Mouse (Mus musculus) neural tube, embryonic 15.5 days (tissue): Measurements from ENCODE around the gene Actl6b. TPM values are rescaled to one million over a fixed set of nuclear protein-coding genes. Genes with fewer than 3 reads are reported as not detected.

Experiments used
- ATAC-seq: fragments of 200-750 bp; cut with Nextera tagmentation; 2 replicates; pipeline ENCODE4 v1.8.0; 2017; ENCODE audit warnings: mild to moderate bottlenecking, moderate TSS enrichment, moderate library complexity; ENCODE audit not compliant: low FRiP score
- H3K27ac ChIP-seq: fragments of 300-500 bp; sonication (generic); replicated peaks from 2 replicates; pipeline ENCODE4 v1.5.1; 2015; ENCODE audit warnings: mild to moderate bottlenecking, inconsistent platforms
- H3K27me3 ChIP-seq: fragments of 300-500 bp; sonication (generic); replicated peaks from 2 replicates; pipeline ENCODE4 v1.6.1; 2015; ENCODE audit warnings: inconsistent platforms
- H3K36me3 ChIP-seq: fragments of 300-500 bp; sonication (generic); 2 replicates; pipeline ENCODE4 v1.6.1; 2015; ENCODE audit warnings: inconsistent platforms
- H3K4me1 ChIP-seq: fragments of 300-500 bp; sonication (generic); 2 replicates; pipeline ENCODE4 v1.6.1; 2015; ENCODE audit warnings: inconsistent platforms
- H3K4me2 ChIP-seq: fragments of 300-500 bp; sonication (generic); 2 replicates; pipeline ENCODE4 v1.6.1; 2015; ENCODE audit warnings: inconsistent platforms, mild to moderate bottlenecking, moderate library complexity
- H3K4me3 ChIP-seq: fragments of 300-500 bp; sonication (generic); replicated peaks from 2 replicates; pipeline ENCODE4 v1.5.1; 2015; ENCODE audit warnings: mild to moderate bottlenecking, inconsistent platforms
- H3K9ac ChIP-seq: fragments of 300-500 bp; sonication (generic); replicated peaks from 2 replicates; pipeline ENCODE4 v1.6.1; 2015; ENCODE audit warnings: mild to moderate bottlenecking, inconsistent platforms
- H3K9me3 ChIP-seq: fragments of 300-500 bp; sonication (generic); replicated peaks from 2 replicates; pipeline ENCODE4 v1.6.1; 2016; ENCODE audit warnings: inconsistent platforms
- WGBS: fragments of 180-500 bp; shearing (Covaris S2); methylation state at CpG from one replicate; pipeline ENCODE4 v1.1.7; 2015; ENCODE audit warnings: mixed read lengths; 5-methylcytosine and 5-hydroxymethylcytosine counted together
- polyA plus RNA-seq: library from polyadenylated mRNA; unstranded; fragments of >200 nt; fragmentation: Nextera tagmentation; extraction: Ambion mirVana; gene quantifications from 2 replicates; pipeline ENCODE4 v1.2.1, GENCODE M21; 2015

Gene Actl6b
- polyA plus RNA-seq, 1 experiment from 2014 or later = 258 TPM

DNA sequence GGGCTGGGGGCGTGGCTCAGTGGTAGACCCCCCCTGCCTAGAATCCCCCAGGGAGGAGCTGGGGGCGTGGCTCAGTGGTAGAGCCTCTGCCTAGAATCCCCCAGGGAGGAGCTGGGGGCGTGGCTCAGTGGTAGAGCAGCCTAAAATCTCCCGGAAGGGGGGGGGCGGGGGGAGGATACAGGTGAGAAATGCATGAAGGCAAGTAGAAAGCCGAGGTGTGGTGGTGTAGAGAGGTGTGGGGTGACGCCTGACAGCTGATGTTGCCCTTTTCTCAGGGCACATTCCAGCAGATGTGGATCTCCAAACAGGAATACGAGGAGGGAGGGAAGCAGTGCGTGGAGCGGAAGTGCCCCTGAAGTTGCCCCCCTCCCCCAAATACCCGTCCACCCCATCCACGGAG lies 15.7 kb downstream of the Actl6b start:
- H3K27me3 ChIP-seq = 0 out of 2 replicates have a peak, but pooled peaks cover 3% of the 10 kb centered on the region
- no peak for ATAC-seq
- peaks cover 18% of the 10 kb centered on the region for H3K36me3 ChIP-seq
- 0 out of 2 replicates have a peak, but pooled peaks cover under 1% of the 10 kb centered on the region for H3K4me1 ChIP-seq
- no peaks in the 10 kb centered on the region for H3K9me3 ChIP-seq
- 78% methylated on average over 12 of the region's 12 CpGs for WGBS
- no peak overlapping the region for H3K4me2 ChIP-seq
- H3K9ac ChIP-seq = no peak overlapping the region
- no peak overlapping the region for H3K4me3 ChIP-seq
- no peak overlapping the region for H3K27ac ChIP-seq

GRCm38 (mm10) chr5:137569665-137570064 lies 16.3 kb downstream of the Actl6b start, which contains the start of gene Tfr2:
TSS of gene Tfr2 (plus strand) at chr5:137569840.
- H3K4me2 ChIP-seq = no peak within 1 kb of the TSS
- ATAC-seq = no peak
- no peak within 1 kb of the TSS for H3K27ac ChIP-seq
- no peaks in the 10 kb centered on the region for H3K9me3 ChIP-seq
- no peak within 1 kb of the TSS for H3K9ac ChIP-seq
- peaks cover 16% of the 10 kb centered on the region for H3K36me3 ChIP-seq
- H3K4me1 ChIP-seq = peaks cover 7% of the 10 kb centered on the region; the same call in 1 of the 2 replicates
- H3K27me3 ChIP-seq = 0 out of 2 replicates have a peak, but pooled peaks cover 3% of the 10 kb centered on the region
- no peak within 1 kb of the TSS for H3K4me3 ChIP-seq
- WGBS = 28% methylated on average over 9 of the region's 9 CpGs

- no peak for ATAC-seq
- Histone ChIP-seq H3K9ac (no peak overlapping the region), H3K4me1 (peaks cover 8% of the 10 kb centered on the region; the same call in 1 of the 2 replicates), H3K27ac (no peak overlapping the region), H3K4me2 (no peak overlapping the region), H3K36me3 (peaks cover 11% of the 10 kb centered on the region), H3K4me3 (no peak overlapping the region), H3K27me3 (0 out of 2 replicates have a peak, but pooled peaks cover 3% of the 10 kb centered on the region), H3K9me3 (no peaks in the 10 kb centered on the region)
- WGBS = 54% methylated on average over 7 of the region's 7 CpGs
These were observed 16.9 kb downstream of the Actl6b start for GRCm38 (mm10) chr5:137570181-137570580.

DNA sequence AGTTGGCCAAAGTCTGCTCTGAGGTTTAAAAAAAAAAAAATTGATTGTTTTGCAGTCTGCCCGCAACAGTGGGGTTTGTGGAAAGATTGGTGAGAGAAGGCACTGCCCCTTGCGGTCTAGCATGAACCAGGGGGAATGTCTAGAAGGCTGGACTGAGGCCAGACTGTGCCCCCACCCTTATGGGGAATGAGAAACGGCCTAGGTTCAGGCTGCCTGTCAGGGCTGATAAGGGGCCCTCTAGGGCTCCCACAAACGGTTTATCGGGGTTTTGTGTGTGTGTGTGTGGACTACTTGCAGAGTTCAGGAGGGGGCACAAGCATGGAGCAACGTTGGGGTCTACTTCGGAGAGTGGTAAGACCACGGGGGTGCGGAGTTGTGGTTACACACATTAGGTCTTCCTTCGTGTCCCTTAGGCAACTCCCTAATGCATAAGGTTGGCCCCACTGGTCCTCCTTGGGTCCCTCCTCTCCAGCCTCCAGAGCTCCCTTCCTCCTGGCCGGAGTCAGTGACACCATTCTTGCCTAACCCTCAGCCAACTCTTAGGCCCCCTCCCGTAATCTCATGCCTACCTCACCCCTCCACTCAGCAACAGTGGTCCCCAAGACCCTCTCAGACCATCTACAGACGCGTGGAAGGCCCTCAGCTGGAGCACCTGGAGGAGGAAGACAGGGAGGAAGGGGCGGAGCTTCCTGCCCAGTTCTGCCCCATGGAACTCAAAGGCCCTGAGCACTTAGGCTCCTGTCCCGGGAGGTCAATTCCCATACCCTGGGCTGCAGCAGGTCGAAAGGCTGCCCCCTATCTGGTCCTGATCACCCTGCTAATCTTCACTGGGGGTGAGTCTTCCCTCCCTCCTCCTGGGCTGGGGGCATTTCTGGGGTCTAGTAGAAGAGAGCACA lies 17.6 kb downstream of the Actl6b start:
- peaks cover 7% of the 10 kb centered on the region for H3K36me3 ChIP-seq
- ATAC-seq = no peak
- H3K9ac ChIP-seq = no peak overlapping the region
- no peak overlapping the region for H3K27ac ChIP-seq
- H3K4me1 ChIP-seq = peaks cover 8% of the 10 kb centered on the region; the same call in 1 of the 2 replicates
- WGBS = 83% methylated on average over 17 of the region's 17 CpGs
- H3K4me3 ChIP-seq = no peak overlapping the region
- no peak overlapping the region for H3K4me2 ChIP-seq
- no peaks in the 10 kb centered on the region for H3K9me3 ChIP-seq
- 0 out of 2 replicates have a peak, but pooled peaks cover 3% of the 10 kb centered on the region for H3K27me3 ChIP-seq

- Histone ChIP-seq H3K9ac (peak overlapping the region; percentile 23; the same call in 1 of the 2 replicates), H3K4me2 (peak overlapping the region; percentile 60), H3K4me3 (peak overlapping the region; percentile 28), H3K4me1 (peaks cover 8% of the 10 kb centered on the region; the same call in 1 of the 2 replicates), H3K9me3 (no peaks in the 10 kb centered on the region), H3K27ac (0 out of 2 replicates have a peak overlapping the region, but pooled peaks have one; percentile 18), H3K36me3 (no peaks in the 10 kb centered on the region), H3K27me3 (no peaks in the 10 kb centered on the region)
- no peak for ATAC-seq
- 10% methylated on average over 27 of the region's 27 CpGs for WGBS
These were observed 21.2 kb downstream of the Actl6b start for GRCm38 (mm10) chr5:137574470-137574901.

DNA sequence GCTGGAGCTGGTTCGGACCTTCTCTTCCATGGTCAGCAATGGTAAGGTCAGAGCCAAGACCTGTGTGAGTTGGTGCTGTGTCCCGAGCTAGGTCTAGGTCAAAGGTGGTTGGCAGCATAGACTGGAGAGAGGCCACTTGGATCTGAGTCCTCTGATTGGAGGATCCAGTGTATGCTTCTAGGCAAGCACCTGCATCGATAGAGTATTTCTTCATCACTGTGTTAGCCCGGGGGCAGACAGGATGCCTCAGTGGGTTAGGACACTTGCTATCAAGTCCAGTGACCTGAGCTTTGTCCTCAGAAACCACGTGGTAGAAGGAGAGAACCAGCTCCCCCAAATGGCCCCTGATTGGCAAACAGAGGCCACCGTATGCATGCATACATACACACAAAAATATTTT lies 26.9 kb downstream of the Actl6b start:
- 89% methylated on average over 6 of the region's 6 CpGs for WGBS
- Histone ChIP-seq H3K27me3 (no peaks in the 10 kb centered on the region), H3K9ac (no peak overlapping the region), H3K4me3 (no peak overlapping the region), H3K4me1 (peaks cover 17% of the 10 kb centered on the region), H3K36me3 (no peaks in the 10 kb centered on the region), H3K9me3 (no peaks in the 10 kb centered on the region), H3K27ac (no peak overlapping the region), H3K4me2 (no peak overlapping the region)
- no peak for ATAC-seq

GRCm38 (mm10) chr5:137582702-137583101 lies 29.4 kb downstream of the Actl6b start:
- no peak for ATAC-seq
- Histone ChIP-seq H3K27ac (peak overlapping the region; percentile 82), H3K27me3 (no peaks in the 10 kb centered on the region), H3K36me3 (no peaks in the 10 kb centered on the region), H3K4me1 (peaks cover 17% of the 10 kb centered on the region), H3K4me3 (peak overlapping the region; percentile 42; the same call in 1 of the 2 replicates), H3K4me2 (peak overlapping the region; percentile 63), H3K9ac (peak overlapping the region; percentile 48; the same call in 1 of the 2 replicates), H3K9me3 (no peaks in the 10 kb centered on the region)
- WGBS = 48% methylated on average over 8 of the region's 8 CpGs

GRCm38 (mm10) chr5:137583670-137584169 lies 30.4 kb downstream of the Actl6b start:
- no peaks in the 10 kb centered on the region for H3K9me3 ChIP-seq
- no peaks in the 10 kb centered on the region for H3K27me3 ChIP-seq
- WGBS = 14% methylated on average over 27 of the region's 27 CpGs
- peak overlapping the region; percentile 48 for H3K9ac ChIP-seq
- peak overlapping the region; percentile 63 for H3K4me2 ChIP-seq
- no peaks in the 10 kb centered on the region for H3K36me3 ChIP-seq
- H3K4me1 ChIP-seq = peaks cover 17% of the 10 kb centered on the region
- peak overlapping the region; percentile 42 for H3K4me3 ChIP-seq
- ATAC-seq = peak; percentile 89
- H3K27ac ChIP-seq = peak overlapping the region; percentile 82

- Histone ChIP-seq H3K4me3 (no peak overlapping the region), H3K9ac (no peak overlapping the region), H3K4me2 (no peak overlapping the region), H3K4me1 (peaks cover 17% of the 10 kb centered on the region), H3K27me3 (no peaks in the 10 kb centered on the region), H3K36me3 (no peaks in the 10 kb centered on the region), H3K27ac (no peak overlapping the region), H3K9me3 (no peaks in the 10 kb centered on the region)
- WGBS = 35% methylated on average over 8 of the region's 8 CpGs
- ATAC-seq = no peak
These were observed 31.7 kb downstream of the Actl6b start for GRCm38 (mm10) chr5:137584976-137585375.

- no peaks in the 10 kb centered on the region for H3K4me1 ChIP-seq
- no peak overlapping the region for H3K4me2 ChIP-seq
- no peaks in the 10 kb centered on the region for H3K9me3 ChIP-seq
- 86% methylated on average over 5 of the region's 5 CpGs for WGBS
- no peak overlapping the region for H3K4me3 ChIP-seq
- no peak overlapping the region for H3K9ac ChIP-seq
- no peak overlapping the region for H3K27ac ChIP-seq
- 0 out of 2 replicates have a peak, but pooled peaks cover under 1% of the 10 kb centered on the region for H3K36me3 ChIP-seq
- H3K27me3 ChIP-seq = no peaks in the 10 kb centered on the region
- ATAC-seq = no peak
These were observed 37.2 kb downstream of the Actl6b start for GRCm38 (mm10) chr5:137590507-137590906.

DNA sequence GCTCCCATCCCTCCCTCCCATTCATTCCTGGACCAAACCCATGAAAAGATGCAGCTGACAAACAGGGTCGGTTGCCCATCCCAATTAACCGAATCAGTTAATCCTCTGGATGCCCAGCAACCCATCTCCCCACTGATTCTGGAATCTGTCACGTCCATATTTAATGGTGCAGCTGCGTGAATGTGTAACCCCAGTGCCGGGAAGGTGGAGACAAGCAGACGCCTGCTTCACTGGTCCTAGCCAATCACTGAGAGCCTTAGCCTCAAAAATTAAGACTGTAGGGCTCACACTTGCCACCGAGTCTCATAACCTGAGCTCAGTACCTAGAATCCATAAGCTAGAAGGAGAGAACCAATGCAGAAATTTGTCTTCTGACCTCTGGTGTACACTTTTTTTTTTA lies 42.6 kb downstream of the Actl6b start:
- no peaks in the 10 kb centered on the region for H3K27me3 ChIP-seq
- H3K36me3 ChIP-seq = peaks cover 12% of the 10 kb centered on the region
- WGBS = 73% methylated on average over 7 of the region's 7 CpGs
- H3K9ac ChIP-seq = no peak overlapping the region
- no peak overlapping the region for H3K4me3 ChIP-seq
- no peaks in the 10 kb centered on the region for H3K9me3 ChIP-seq
- H3K4me2 ChIP-seq = no peak overlapping the region
- H3K4me1 ChIP-seq = peaks cover 18% of the 10 kb centered on the region
- ATAC-seq = no peak
- no peak overlapping the region for H3K27ac ChIP-seq
